Mouse (Mus musculus): Measurements from ENCODE around the gene Zbtb34.

The Zbtb34 gene

DNA sequence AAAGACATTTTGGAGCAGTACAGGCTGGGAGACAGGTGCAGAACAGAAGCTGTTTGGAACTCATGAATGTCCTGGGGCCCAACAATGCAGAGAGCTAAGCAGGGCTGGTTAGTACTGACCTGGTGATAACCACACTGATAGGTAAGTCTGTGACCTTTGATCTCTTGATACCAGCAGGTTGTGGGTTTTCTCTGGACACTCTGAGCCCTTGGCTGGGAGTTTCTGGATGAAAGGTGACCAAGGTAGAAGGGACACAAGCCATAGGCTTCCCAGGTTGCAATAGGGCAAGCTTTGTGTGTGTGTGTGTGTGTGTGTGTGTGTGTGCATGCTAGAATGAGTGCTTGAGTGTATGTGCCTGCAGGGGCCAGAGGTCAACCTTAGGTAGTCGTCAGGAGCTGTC lies 15.7 kb upstream of the Zbtb34 start:
- in situ Hi-C loops (cut with MboI) = no loop called here

- in situ Hi-C loops (cut with MboI) = no loop called here
These were observed 14.6 kb upstream of the Zbtb34 start for GRCm38 (mm10) chr2:33445741-33446140.

- in situ Hi-C loops (cut with MboI) = no loop called here
These were observed 13.7 kb upstream of the Zbtb34 start for GRCm38 (mm10) chr2:33444862-33445261.

DNA sequence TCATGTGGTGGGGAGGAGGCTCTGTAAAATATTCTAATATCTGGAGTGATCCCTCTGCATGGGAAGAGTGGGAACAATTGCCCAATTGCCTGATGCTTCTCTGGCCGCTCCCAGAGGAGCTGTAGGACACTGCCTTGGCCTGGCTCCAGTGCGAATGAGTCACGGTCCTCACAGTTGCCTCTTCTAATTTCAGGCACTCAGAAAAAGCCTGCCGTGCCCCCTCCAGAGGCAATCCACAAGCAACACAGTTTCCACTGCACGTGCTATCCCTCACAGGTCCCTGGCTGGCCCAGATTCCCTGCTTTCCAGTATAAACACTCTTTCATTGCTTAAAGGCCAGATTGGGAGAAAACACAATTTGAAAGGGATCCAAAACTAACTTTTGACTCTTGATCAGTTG lies 13.2 kb upstream of the Zbtb34 start:
- in situ Hi-C loops (cut with MboI) = no loop called here

DNA sequence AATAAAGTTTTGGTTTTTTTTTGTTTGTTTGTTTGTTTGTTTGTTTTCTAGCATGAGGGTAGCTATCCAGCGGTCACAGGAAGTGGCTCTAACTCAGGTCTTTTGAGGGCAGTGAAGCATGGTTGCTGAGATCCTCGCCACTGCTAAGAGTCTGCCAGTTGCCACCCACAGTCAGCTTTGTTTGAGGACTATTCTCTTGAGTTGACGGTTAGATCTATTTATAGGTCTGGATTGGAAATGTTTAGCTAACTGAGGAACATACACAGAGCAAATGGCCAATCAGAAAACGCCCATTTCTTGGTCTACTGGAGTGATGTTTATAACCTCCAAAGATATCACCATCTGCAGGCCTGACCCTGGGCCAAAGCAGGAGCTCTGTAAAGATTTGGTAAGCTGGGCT lies 11.6 kb upstream of the Zbtb34 start:
- in situ Hi-C loops (cut with MboI) = no loop called here

- in situ Hi-C loops (cut with MboI) = no loop called here
These were observed 9.8 kb upstream of the Zbtb34 start for GRCm38 (mm10) chr2:33440893-33441292.

GRCm38 (mm10) chr2:33439980-33440670 lies 9.0 kb upstream of the Zbtb34 start:
- in situ Hi-C loops (cut with MboI) = no loop called here

DNA sequence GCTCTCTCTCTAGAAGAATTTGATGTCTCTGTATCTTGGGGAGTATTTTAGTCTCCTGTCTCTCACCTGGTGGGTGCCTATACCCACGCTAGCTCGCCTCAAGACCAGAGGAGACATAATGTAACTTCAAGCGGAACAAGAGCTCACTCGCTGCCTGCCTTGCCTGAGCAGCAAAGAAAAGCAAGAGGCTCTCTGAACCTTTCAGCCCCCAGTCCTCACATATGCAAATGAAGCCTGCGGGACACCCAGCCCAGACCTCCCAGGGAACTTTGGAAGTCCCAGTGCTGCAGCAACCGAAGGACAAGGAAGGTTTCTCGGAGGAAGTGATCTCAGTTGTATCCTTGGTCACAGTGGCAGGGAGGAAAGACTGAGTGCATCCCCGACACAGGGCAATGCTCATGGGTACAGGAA lies 8.4 kb upstream of the Zbtb34 start:
- in situ Hi-C loops (cut with MboI) = no loop called here

DNA sequence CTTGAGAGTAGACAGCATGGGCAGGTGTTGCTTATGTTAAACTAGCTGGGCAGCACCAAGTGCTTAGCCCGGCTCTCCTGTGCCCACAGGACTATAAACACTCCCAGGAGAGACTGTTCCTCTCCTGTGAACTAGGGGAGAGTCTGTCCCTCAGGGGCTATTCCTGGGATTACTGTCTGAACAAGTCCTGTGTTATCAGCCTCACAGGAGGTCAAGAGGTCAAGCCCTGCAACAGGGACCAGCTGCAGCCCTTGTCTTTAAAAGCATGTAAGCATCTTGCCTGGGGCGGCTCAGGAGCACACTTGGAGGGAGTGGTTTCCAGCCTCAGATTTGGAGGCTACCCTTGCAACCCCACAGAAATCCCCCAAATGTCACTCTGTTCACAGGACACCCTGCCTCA lies 7.3 kb upstream of the Zbtb34 start:
- in situ Hi-C loops (cut with MboI) = no loop called here

- in situ Hi-C loops (cut with MboI) = no loop called here
These were observed 6.1 kb upstream of the Zbtb34 start for GRCm38 (mm10) chr2:33437184-33437583.

DNA sequence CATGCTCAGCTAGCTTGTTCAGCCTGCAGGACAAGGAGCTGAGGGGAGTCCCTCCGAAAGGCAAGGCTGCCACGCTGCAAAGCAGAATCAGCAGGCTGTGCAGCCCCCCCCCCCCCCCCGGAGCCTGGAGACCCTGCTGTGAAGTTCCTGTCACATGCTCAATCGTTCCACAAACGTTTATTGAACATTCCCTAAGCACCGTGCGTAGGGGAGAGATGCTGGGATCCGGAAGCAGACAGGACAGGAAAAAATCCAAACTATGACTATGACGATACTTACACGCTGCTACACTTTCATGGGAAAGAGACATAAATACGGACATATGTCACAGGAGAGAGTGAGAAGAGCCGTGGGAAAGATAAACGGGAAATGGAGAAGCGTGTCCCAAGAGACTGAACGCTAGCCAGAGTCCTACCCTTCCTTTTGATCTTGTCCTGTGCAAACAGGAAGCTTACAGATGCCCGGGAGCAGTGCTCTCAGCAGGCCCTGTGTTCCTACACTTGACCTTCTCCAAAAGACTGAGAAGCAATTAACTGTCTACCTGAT lies 5.0 kb upstream of the Zbtb34 start:
- in situ Hi-C loops (cut with MboI) = no loop called here

GRCm38 (mm10) chr2:33435036-33435650 lies 4.0 kb upstream of the Zbtb34 start:
- in situ Hi-C loops (cut with MboI) = no loop called here

DNA sequence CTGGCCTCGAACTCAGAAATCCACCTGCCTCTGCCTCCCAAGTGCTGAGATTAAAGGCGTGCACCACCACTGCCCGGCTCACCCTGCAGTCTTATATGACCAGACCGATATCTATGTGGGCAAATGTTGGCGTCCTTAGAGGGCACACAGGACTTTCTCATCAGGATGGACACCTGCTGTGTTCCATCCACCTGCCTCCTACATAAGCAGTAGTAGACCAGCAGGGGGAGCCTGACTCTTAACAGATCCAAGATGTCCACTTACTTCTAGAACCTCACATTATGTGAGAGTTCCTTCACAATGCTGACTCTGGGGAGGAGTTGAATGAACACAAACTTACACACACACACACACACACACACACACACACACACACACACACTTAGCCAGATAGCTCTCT lies 1.8 kb upstream of the Zbtb34 start:
- in situ Hi-C loops (cut with MboI) = no loop called here

DNA sequence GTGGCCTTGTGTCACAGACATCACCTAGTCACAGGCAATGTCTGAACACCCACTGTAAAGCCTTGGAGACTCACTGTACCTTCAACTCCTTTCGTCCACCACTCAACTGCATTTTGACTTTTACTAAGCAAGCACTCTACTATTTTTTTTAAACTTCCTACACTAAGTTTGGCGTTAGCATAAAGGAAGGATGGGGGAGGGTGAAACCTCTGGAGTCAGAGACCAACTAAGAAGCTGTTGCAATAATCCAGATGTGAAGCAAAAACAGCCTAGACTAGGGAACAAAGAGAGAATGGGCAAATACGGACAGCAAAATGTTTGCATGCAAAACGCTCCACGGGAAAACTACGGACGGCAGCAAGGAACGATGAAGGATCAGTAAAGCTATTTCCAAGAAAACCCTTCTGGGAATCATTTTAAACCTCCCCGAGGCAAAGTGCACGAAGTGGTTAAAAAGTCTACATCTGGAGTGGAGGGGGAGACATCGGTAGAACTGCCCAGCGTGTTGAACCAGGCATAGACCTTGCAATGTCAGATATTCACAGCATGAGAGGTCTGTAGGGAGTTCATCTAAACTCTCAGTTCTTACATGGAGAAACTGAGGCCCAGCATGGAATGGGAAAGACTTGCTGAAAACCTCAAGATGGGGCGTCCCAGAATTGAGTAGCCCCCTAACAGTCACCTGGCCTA lies 898 bp downstream of the Zbtb34 start:
- in situ Hi-C loops (cut with MboI) = no loop called here

GRCm38 (mm10) chr2:33429339-33429738 lies 1.8 kb downstream of the Zbtb34 start:
- in situ Hi-C loops (cut with MboI) = no loop called here

DNA sequence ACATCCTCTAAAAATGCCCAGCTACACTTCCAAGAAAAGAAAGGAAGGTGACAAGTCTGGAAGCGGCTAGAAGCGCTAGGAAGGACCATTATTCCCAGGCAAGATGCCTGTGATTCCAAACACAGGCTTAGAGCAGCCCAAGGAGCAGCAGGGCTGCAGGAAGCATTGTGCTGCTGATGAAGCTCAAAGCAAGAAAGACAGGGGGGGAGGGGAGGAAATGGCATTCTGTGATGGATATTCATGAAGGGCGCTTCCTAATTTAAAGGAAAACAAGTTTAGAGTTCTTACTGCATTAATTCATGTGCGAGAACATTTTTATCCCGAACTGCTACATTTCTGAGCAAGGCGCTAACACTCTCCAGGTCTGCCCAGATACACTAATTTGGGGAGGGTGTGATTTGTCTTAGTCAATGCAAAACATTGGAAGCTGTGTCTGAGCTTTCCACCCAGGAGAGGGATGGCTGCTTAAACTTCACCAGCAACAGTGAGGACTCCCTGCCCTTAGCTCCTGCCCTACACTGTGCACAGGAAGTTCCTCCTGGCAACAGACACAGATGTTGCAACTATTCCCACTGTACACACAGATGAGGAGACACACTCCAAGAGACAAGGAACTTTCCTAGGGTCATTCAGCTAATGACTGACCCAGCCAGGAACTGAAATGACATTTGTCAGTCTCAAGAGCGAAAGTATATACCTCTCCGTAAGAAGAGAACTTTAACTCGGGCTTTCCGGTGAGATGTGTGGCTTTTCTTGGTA lies 4.3 kb downstream of the Zbtb34 start:
- in situ Hi-C loops (cut with MboI) = no loop called here

- in situ Hi-C loops (cut with MboI) = no loop called here
These were observed 13.7 kb downstream of the Zbtb34 start for GRCm38 (mm10) chr2:33417454-33417853.

DNA sequence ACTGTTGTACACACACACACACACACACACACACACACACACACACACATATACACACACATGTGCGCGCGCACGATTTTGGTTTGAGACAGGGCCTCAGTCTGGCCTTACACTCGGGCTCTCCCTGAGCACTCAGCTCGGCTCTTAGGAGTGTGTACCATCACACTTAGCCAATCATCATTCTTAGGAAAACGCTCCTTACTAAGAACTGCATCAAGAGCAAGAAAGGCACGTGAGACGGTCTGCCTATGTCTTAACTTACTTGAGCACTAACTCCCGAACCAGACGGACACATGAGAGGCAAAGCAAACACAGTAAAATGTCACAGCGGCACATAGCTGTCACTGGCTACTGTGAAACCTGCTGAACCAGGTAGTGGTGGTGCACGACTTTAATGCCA lies 17.1 kb downstream of the Zbtb34 start:
- in situ Hi-C loops (cut with MboI) = no loop called here

DNA sequence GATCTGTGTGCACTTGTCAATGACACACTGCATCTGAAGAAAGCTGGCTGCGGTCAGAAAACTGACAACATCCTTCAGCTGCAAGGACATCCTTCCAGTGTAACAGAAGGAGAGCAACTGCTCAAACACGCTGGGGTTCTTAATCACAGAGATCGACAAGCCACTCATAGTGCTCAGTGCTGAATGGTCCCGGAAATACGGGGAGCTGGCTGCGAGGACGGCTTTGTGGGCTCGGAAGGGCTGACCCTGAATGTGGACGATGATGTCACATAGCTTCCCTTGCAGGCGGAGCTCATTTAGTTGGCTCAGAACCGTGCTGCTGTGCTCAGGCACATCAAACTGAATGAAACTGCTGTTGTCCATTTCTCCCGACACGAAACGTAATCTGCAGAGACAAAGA lies 19.0 kb downstream of the Zbtb34 start:
- in situ Hi-C loops (cut with MboI) = no loop called here

GRCm38 (mm10) chr2:33403511-33404003 lies 27.6 kb downstream of the Zbtb34 start:
- in situ Hi-C loops (cut with MboI) = no loop called here

- in situ Hi-C loops (cut with MboI) = no loop called here
These were observed 28.5 kb downstream of the Zbtb34 start for GRCm38 (mm10) chr2:33402638-33403037.

DNA sequence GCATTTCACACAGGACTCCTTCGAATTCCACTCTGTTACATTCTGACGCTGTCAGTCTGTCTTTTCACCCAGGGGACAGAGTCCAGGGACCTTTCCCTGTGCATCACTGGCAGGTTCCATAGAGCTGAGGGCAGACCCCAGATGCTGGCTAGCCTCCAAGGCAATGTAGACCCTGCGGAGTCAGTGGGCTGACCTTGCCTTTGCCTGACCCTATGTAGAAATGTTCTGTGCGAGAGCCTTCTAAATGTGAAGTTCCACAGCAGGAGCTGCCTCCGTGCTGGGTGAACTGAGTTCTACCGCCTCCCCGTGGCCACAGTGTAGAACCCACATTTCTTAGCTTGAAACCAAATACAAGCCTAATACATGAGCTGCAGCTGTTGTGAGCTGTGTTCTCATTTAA lies 28.9 kb downstream of the Zbtb34 start:
- in situ Hi-C loops (cut with MboI) = no loop called here

Data from mature B cell (primary cell).